Mouse (Mus musculus) thymus, adult 2 months (tissue): ENCODE measurements at regions not wholly inside any gene's neighbourhood (a gene's known extent, or its start where the extent isn't known, plus 50 kb on each side); places are given as distances from the start of the nearest gene placed in this dataset.

Source experiments
- DNase-seq: peaks from one replicate; pipeline ENCODE4 v3.0.0; 2021
- H3K27ac ChIP-seq: fragments of 200-500 bp; 2 replicates; pipeline ENCODE4 v1.5.1; 2012; ENCODE audit warnings: low read length, control low read depth; ENCODE audit not compliant: control insufficient read depth, insufficient read depth
- H3K27me3 ChIP-seq: fragments of 200-500 bp; 2 replicates; pipeline ENCODE4 v1.6.1; 2012; ENCODE audit warnings: mild to moderate bottlenecking, low read length, moderate library complexity, mixed read lengths; ENCODE audit not compliant: control insufficient read depth, insufficient read depth
- H3K36me3 ChIP-seq: fragments of 200-500 bp; 2 replicates; pipeline ENCODE4 v1.6.1; 2012; ENCODE audit warnings: mild to moderate bottlenecking, low read length, moderate library complexity; ENCODE audit not compliant: control insufficient read depth, insufficient read depth
- H3K4me1 ChIP-seq: fragments of 200-500 bp; replicated peaks from 2 replicates; pipeline ENCODE4 v1.6.1; 2012; ENCODE audit warnings: low read length; ENCODE audit not compliant: control insufficient read depth, insufficient read depth
- H3K4me3 ChIP-seq: fragments of 200-500 bp; 2 replicates; pipeline ENCODE4 v1.5.1; 2012; ENCODE audit warnings: mild to moderate bottlenecking, low read length, control low read depth, moderate library complexity; ENCODE audit not compliant: control insufficient read depth, insufficient read depth
- CTCF ChIP-seq: fragments of 200-500 bp; IDR thresholded peaks from 2 replicates; pipeline ENCODE4 v1.5.1; 2012; ENCODE audit warnings: mild to moderate bottlenecking, control low read depth, low read length, moderate library complexity, borderline replicate concordance; ENCODE audit not compliant: control insufficient read depth, poor library complexity, insufficient read depth; ENCODE audit errors: extremely low read depth
- POLR2A ChIP-seq: fragments of 200-500 bp; IDR thresholded peaks from 2 replicates; pipeline ENCODE4 v1.6.1; 2012; ENCODE audit warnings: mild to moderate bottlenecking, low read length, control low read depth, moderate library complexity; ENCODE audit not compliant: control insufficient read depth, poor library complexity, insufficient read depth; ENCODE audit errors: extremely low read depth
- whole genome bisulfite sequencing: fragments of 180-500 bp; shearing (Covaris S2); methylation state at CpG from one replicate; pipeline ENCODE4 v1.1.7; 2018; 5-methylcytosine and 5-hydroxymethylcytosine counted together

DNA sequence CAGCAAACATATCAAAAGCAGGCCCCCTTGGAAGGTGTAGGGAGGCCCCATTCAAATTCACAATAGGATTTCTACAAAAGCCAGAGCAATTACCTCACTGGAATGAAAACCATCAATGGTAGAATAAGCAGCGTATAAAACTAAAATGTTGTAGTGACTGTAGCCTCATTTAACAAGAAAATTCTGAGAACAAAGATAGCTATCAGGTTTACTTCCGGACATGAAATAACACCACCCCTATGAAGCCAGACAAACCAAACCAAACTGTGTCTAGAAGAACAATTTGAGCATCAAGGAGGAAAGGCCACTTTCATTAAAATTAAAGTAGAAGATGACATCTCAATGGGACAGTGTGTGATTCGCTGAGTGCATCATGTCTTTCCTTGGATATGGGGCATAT is 74.9 kb downstream of the Tmsb4x start:
- H3K4me1 ChIP-seq = no peaks in the 10 kb centered on the region
- no peak for TF ChIP-seq CTCF
- TF ChIP-seq POLR2A = no peak
- no peaks in the 10 kb centered on the region for H3K27me3 ChIP-seq
- no peak overlapping the region for H3K4me3 ChIP-seq
- 66% methylated on average over 3 of the region's 3 CpGs for WGBS
- H3K36me3 ChIP-seq = no peaks in the 10 kb centered on the region
- DNase-seq = no peak
- H3K27ac ChIP-seq = no peak overlapping the region

DNA sequence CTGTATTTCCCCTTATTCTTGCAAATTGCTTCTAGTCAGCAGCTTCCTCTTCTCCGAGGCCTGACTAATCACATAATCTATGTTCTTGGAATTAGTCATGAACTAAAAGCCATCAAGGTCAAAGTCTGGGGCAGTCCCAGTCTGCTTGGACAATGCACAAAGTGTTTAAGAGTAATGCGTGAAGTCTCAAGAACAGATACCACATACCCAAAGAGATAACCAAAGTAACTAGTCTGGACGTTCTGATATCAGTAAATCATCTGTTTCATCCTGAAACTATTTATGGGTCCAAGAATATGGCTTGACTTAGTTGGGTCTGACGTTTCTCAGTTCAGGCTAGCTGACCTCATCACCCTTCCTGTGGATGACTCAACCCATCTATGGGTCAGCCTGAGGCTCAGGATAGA is 76.1 kb downstream of the Tmsb4x start:
- 78% methylated on average over 4 of the region's 4 CpGs for WGBS
- Histone ChIP-seq H3K4me1 (no peaks in the 10 kb centered on the region), H3K4me3 (no peak overlapping the region), H3K27me3 (no peaks in the 10 kb centered on the region), H3K27ac (no peak overlapping the region), H3K36me3 (no peaks in the 10 kb centered on the region)
- DNase-seq = no peak
- TF ChIP-seq POLR2A (no peak), CTCF (no peak)

DNA sequence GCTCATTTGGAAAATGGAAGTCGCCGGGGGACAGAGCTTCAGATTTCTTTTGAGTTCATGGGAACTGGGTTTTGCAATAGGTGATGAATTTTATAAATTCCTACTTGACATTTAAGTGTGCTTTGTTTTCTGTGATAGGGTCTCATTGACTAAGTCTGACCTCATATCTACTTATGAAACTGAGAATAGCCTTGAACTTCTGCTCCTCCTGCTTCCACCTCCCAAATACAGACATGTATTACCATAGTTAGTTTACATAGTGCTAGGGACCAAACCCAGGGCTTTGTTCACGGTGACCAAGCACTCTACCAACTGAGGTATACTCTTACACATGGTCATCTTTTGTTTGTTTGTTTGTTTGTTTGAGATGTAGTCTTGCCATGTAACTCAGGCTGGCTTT is 77.8 kb downstream of the Tmsb4x start:
- H3K27me3 ChIP-seq = no peaks in the 10 kb centered on the region
- no peak overlapping the region for H3K27ac ChIP-seq
- no peaks in the 10 kb centered on the region for H3K36me3 ChIP-seq
- no peak overlapping the region for H3K4me3 ChIP-seq
- H3K4me1 ChIP-seq = no peaks in the 10 kb centered on the region
- DNase-seq = no peak
- 94% methylated on average over 3 of the region's 3 CpGs for WGBS
- TF ChIP-seq POLR2A (no peak), CTCF (no peak)

DNA sequence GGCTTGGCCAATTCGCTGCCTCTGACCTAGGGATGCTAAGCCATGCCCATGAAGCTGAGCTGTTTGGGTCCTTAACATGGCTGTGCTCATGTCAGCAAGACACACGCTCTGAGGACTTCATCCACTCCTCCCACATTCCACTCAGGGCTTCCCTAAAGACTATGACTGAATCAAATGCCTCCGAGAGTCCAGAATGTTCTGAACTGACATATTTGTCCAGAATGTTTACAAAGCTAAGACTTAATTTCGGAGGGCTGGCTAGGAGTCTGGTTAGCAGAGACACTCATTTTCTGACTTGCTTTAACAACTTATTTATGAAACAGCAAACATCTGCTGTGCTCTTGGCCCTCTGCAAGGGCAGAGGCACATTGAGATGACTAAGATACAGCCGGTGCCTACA is 78.5 kb downstream of the Tmsb4x start:
- DNase-seq = no peak
- WGBS = 94% methylated on average over 5 of the region's 5 CpGs
- TF ChIP-seq POLR2A (no peak), CTCF (no peak)
- Histone ChIP-seq H3K27ac (no peak overlapping the region; the same call in 1 of the 2 replicates), H3K27me3 (no peaks in the 10 kb centered on the region), H3K36me3 (no peaks in the 10 kb centered on the region), H3K4me3 (no peak overlapping the region), H3K4me1 (no peaks in the 10 kb centered on the region)

DNA sequence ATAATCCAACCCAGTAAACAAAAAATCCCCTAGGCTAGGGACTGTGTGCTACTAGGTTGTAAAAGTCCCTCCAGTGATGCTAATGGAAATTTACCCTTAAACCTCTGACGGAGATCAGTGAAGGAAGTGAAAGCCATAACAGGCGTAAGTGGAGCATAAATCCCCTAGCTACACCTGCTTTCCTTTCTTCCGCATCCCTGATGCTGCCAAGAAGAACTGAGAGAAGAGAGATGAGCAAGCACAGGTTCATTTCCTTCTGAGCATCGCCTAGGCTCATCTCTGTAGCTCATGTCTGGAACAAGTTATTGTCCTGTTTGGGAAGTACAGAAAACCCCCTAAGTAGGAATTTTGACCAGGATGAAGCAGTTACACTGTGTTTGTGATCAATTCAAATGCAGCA is 89.8 kb downstream of the Tmsb4x start:
- TF ChIP-seq POLR2A (no peak), CTCF (no peak)
- Histone ChIP-seq H3K27ac (no peak overlapping the region), H3K4me3 (no peak overlapping the region), H3K4me1 (no peaks in the 10 kb centered on the region), H3K27me3 (no peaks in the 10 kb centered on the region), H3K36me3 (no peaks in the 10 kb centered on the region)
- DNase-seq = no peak
- 87% methylated on average over 4 of the region's 4 CpGs for WGBS

DNA sequence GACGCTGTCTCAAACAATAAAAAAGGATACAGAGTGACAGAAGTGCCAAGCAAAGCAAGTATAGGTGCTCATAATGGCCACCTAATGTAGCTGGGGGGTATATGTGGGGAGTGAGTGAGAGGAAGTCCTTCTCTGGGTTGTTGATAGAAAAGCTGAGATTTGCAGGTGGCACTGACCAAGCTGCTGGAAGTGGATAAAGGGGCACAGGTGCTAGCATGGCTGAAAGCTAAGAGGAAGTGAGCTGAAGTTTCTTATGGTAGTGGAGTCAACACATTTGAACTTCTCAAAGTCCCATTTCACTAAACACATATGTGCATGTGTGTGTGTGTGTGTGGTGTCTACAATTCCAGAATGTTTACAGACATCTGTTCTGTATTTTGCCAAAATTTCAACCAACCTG is 94.0 kb downstream of the Tmsb4x start:
- 96% methylated on average over 1 of the region's 1 CpGs for WGBS
- no peaks in the 10 kb centered on the region for H3K36me3 ChIP-seq
- H3K27me3 ChIP-seq = no peaks in the 10 kb centered on the region
- H3K27ac ChIP-seq = no peak overlapping the region
- TF ChIP-seq POLR2A (no peak), CTCF (no peak)
- DNase-seq = no peak
- no peak overlapping the region for H3K4me3 ChIP-seq
- H3K4me1 ChIP-seq = peaks cover 7% of the 10 kb centered on the region
